Mouse (Mus musculus) brain, adult 10 weeks (tissue): ENCODE measurements around the gene Ptpa. TPM values are rescaled to one million over a fixed set of nuclear protein-coding genes. Genes with fewer than 3 reads are reported as not detected.

Experiments
- polyA plus RNA-seq: library from polyadenylated mRNA; stranded (reverse); fragments of 350-450 nt; fragmentation: Illumina TruSeq; extraction: RNeasy Lipid Tissue Mini Kit (QIAGEN cat#74804); gene quantifications from one replicate; pipeline ENCODE4 v1.2.3, GENCODE M21; 2015; ENCODE audit warnings: low read depth, low replicate concordance

The Ptpa gene
- polyA plus RNA-seq = 190 TPM

DNA sequence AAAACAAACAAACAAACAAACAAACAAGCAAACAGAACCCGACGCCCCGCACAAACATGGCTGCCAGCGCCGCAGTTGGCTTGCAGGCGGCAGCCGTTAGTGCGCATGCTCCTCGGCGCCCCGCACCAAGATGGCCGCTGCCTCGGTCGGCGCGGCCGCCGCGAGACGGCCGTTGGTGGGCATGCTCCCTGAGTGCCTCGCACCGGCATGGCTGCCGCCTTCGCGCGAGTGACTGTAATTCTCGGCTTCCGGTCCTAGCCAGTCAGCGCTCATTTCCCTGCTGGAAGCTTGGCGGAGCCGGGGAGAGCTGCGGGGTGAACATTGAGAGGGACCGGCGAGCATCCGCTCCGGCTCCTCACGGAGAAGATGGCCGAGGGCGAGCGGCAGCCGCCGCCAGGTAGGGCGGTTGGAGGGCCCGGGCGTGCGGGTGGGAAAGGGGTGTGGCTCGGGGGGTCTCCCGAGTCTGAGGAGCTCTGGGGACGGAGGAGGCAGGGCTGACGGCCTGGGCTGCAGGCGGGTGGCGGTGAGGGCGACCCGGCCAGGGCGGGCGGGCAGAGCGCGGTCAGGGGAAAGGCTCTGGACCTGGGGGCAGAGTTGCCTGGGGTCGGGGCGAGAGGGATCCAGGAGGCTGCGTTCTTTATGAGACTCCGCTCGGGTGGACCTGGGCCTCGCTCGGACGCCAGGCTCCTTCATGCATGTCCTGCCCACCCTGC lies at the start of gene Ptpa:
TSS of gene Ptpa (plus strand) at position 104 of the 713 bp plus-strand sequence.

DNA sequence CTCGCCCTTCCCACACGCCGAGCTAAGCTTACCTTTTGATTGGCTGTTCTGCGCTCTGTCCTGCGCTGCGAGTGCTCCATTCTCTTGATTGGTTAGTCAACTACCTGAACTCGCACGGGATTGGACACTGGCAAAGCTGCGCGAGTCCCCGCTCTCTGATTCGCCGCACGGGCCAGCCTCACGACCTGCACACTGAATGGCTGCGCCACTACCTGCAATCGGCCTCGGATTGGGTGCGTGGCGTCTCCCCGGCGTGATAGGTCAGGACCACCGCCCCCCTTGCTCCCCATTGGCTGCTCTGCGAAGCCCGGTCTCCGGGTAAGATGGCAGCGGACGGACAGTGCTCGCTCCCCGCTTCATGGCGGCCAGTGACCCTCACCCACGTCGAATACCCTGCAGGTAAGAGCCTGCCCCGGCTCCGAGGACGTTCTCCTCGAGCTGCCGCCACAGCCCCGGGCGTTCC lies 23.7 kb upstream of the Ptpa start, which contains the start of gene Dolpp1:
TSS of gene Dolpp1 (plus strand) at position 141 of the 463 bp plus-strand sequence.

DNA sequence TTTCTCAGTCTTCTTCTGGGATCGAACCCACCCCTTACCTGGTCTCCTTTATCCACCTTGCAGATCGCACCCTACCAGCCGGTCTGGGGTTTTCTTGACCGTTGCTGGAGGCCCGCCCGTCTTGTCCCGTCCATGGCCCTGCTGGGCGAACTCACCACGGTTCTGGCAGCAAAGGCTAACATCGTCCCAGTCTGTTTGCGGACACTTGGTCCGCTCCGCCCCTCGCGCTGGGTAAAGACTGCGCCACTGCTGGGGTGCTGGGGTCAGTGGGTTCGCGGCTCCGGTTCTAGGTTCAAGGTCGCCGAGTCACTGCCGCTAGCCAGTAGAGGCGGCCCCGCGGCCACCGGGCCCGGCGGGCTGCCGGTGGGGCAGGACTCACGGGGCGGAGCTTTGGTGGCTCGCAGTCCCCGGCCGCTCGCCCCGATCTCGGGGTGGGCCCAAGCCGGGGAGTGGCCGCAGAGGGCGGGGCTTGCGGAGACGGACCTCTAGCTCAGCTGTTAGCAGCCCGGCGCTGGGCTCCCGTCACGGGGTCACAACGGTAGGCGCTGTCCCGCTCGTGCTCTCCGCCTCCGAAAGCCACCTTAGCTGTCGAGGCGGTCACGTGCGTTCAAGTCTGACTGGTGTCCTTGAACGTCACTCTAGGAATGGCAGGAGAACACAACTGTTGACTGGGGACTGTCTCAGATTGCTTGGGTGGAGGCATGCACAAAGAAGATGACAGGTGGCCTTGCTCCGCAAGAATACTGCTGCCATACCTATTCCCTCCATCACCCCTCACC lies 493 bp upstream of the Ptpa start, which contains the start of gene Crat:
TSS of gene Crat (minus strand) at position 657 of the 779 bp plus-strand sequence.

GRCm38 (mm10) chr2:30474039-30474438 lies 58.2 kb downstream of the Ptpa start, which contains the start of gene Ier5l:
Gene Ier5l, minus strand, starts transcription at chr2:30474219.

Other genes with a start within 250 kb of the Ptpa start
- gene Endog, start 244.5 kb upstream of the Ptpa start, polyA plus RNA-seq = 23.6 TPM
- gene Spout1, start 237.6 kb upstream of the Ptpa start, polyA plus RNA-seq = 42.4 TPM
- gene Kyat1, start 210.2 kb upstream of the Ptpa start, polyA plus RNA-seq = 15.7 TPM
- gene Lrrc8a, start 178.3 kb upstream of the Ptpa start, polyA plus RNA-seq = 21.0 TPM
- gene Gm28035, start 175.5 kb upstream of the Ptpa start, polyA plus RNA-seq = 4.9 TPM
- 26.0 TPM for gene Phyhd1, start 149.8 kb upstream of the Ptpa start, polyA plus RNA-seq
- gene Gm28038, start 135.0 kb upstream of the Ptpa start, polyA plus RNA-seq = not detected
- 21.6 TPM for gene Dolk, start 129.7 kb upstream of the Ptpa start, polyA plus RNA-seq
- gene Nup188, start 129.6 kb upstream of the Ptpa start, polyA plus RNA-seq = 8.6 TPM
- 272 TPM for gene Sh3glb2, start 56.7 kb upstream of the Ptpa start, polyA plus RNA-seq
- 62.1 TPM for gene Miga2, start 51.8 kb upstream of the Ptpa start, polyA plus RNA-seq
- gene Dolpp1, start 23.8 kb upstream of the Ptpa start, polyA plus RNA-seq = 20.7 TPM
- 31.3 TPM for gene Crat, start 226 bp upstream of the Ptpa start, polyA plus RNA-seq
- gene Ier5l, start 58.2 kb downstream of the Ptpa start, polyA plus RNA-seq = 10.3 TPM
- 4.4 TPM for gene Cstad, start 179.0 kb downstream of the Ptpa start, polyA plus RNA-seq